Mouse (Mus musculus): ENCODE measurements around the gene Cmbl. TPM values are rescaled to one million over a fixed set of nuclear protein-coding genes. Genes with fewer than 3 reads are reported as not detected.

The Cmbl gene
- polyA plus RNA-seq, 1 experiment from 2014 or later = 1.3 TPM

DNA sequence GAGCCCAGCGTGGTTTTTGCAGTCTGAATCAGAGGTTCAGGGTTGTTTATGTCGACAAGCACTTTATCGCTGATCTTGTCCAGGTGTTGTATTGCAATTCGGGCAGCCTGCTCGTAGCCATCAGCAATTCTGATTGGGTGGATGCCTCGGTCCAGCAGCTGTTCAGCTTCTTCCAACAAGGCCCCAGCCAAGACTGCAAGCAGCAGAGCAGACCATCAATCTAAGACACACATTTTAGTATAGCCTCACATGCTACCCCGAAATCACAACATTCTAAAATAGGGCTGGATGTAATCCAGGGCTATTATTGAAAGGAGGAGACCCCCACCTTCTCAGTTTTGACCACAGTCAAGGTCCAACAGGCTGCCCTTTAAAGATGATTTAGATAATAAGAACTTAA lies 30.5 kb downstream of the Cmbl start:
- H3K36me3 ChIP-seq (ENCODE audit: control insufficient read depth, insufficient read depth, low read length) = peaks cover 22% of the 10 kb centered on the region
- DNase-seq (ENCODE audit: low spot score) = no peak
- ATAC-seq (ENCODE audit: low FRiP score) = no peak

DNA sequence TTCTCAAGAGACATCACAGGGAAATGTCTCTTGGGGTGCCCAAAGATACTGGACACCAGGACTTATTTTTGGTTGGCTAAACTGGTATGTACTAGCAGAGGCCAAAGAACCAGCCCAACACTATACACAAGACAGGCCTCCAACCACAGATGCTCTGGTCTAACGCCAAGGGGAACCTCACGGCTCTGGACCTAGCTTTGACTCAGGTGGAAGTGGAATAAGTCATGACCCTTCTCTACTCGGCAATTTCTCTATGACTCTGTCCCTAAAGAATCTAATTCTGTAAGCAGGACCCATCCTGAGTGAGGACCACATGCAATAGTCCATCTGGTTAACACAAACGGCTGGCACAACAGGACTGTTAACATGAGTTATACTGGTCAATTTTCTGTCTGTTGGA lies 34.6 kb downstream of the Cmbl start:
- peak overlapping the region; percentile 16 for H3K4me2 ChIP-seq (replicated peaks; ENCODE audit: low read depth, low read length)
- ATAC-seq (ENCODE audit: low FRiP score) (no peak), DNase-seq (ENCODE audit: low spot score) (no peak)
- no peak overlapping the region for H3K9ac ChIP-seq (ENCODE audit: low read depth, low read length)
- no peaks in the 10 kb centered on the region for H3K9me3 ChIP-seq (ENCODE audit: control insufficient read depth, low read length)
- H3K27me3 ChIP-seq (ENCODE audit: control insufficient read depth, insufficient read depth, low read length) = no peaks in the 10 kb centered on the region
- H3K36me3 ChIP-seq (ENCODE audit: control insufficient read depth, insufficient read depth, low read length) = peaks cover 6% of the 10 kb centered on the region
- WGBS = 93% methylated on average over 4 of the region's 4 CpGs
- no peak overlapping the region for H3K27ac ChIP-seq (ENCODE audit: low read depth, low read length)
- H3K4me1 ChIP-seq (replicated peaks; ENCODE audit: control insufficient read depth, insufficient read depth, low read length) = 0 out of 2 replicates have a peak, but pooled peaks cover 2% of the 10 kb centered on the region
- no peak overlapping the region for H3K4me3 ChIP-seq (ENCODE audit: low read depth, low read length)

More for the DNA sequence above, 30.5 kb downstream of the Cmbl start:
- no peak overlapping the region for H3K9ac ChIP-seq (ENCODE audit: low read depth, low read length)
- H3K4me1 ChIP-seq (replicated peaks; ENCODE audit: control insufficient read depth, insufficient read depth, low read length) = no peaks in the 10 kb centered on the region
- no peaks in the 10 kb centered on the region for H3K9me3 ChIP-seq (ENCODE audit: control insufficient read depth, low read length)
- H3K4me2 ChIP-seq (replicated peaks; ENCODE audit: low read depth, low read length) = no peak overlapping the region
- H3K27ac ChIP-seq (ENCODE audit: low read depth, low read length) = no peak overlapping the region
- 96% methylated on average over 7 of the region's 7 CpGs for WGBS
- no peak overlapping the region for H3K4me3 ChIP-seq (ENCODE audit: low read depth, low read length)
- H3K27me3 ChIP-seq (ENCODE audit: control insufficient read depth, insufficient read depth, low read length) = no peaks in the 10 kb centered on the region

DNA sequence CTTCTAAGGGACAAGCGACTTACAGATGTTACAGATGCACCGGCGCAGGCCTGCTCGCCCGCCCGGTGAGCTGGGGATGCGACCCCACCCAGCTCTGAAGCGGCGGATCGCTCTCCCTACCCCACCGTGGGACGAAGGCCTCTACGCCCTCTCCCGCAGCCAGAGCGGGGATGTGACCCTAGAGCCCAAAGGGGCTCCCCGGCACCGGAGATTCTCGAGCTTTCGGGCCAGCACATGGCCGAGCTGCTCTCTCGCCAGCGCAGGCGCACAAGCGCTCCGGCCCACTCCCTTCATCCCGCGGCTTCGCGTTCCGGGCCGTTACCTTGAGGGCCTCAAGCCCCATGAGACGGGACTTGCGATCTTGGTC lies 36.1 kb downstream of the Cmbl start:
- ATAC-seq (ENCODE audit: low FRiP score) = peak; percentile 81
- Histone ChIP-seq H3K27me3 (ENCODE audit: control insufficient read depth, insufficient read depth, low read length) (no peaks in the 10 kb centered on the region), H3K9ac (ENCODE audit: low read depth, low read length) (peak overlapping the region; percentile 94), H3K9me3 (ENCODE audit: control insufficient read depth, low read length) (no peaks in the 10 kb centered on the region), H3K36me3 (ENCODE audit: control insufficient read depth, insufficient read depth, low read length) (peaks cover 3% of the 10 kb centered on the region; the same call in 1 of the 2 replicates), H3K4me3 (ENCODE audit: low read depth, low read length) (peak overlapping the region; percentile 95), H3K4me2 (replicated peaks; ENCODE audit: low read depth, low read length) (peak overlapping the region; percentile 93), H3K27ac (ENCODE audit: low read depth, low read length) (peak overlapping the region; percentile 51), H3K4me1 (replicated peaks; ENCODE audit: control insufficient read depth, insufficient read depth, low read length) (0 out of 2 replicates have a peak, but pooled peaks cover 2% of the 10 kb centered on the region)
- WGBS = under 1% methylated on average over 33 of the region's 33 CpGs
- no peak for DNase-seq (ENCODE audit: low spot score)

DNA sequence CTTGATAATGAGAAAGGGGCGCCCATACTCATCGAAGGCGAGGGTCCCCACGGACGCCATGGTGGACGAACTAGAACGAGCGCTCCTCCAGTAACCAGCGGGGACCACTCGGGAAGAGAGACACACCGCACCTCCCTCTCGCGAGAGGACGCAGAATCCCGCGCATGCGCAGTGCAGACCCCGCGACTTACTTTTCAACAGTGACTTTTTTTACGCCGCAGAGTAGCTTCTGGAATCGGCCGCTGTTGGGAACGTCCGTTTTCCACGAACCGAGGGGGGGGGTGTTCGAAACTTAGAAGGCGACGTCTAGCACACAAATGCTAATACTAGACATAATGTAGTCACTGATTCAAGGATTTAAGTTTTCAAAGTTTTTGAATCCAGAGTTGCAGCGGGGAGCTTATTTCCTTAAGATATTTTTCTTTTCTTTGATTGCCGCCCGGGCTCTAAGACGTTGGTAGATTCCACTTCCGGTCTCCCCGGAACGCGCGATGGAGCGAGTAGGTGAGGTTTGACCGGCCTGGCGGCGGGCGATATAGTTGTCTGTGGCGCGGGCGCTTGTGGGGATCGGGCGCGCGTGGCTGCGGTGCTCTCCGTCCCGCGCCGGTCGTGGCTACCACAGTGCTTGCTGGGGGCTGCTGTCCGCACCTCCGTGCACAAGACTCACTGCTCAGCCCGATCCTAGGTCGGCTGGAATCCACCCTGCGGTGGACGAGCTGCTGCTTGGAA lies 36.6 kb downstream of the Cmbl start, which contains the start of the genes Cct5 and Fam173b:
Gene Cct5, minus strand, starts transcription at position 159 of the 729 bp plus-strand sequence.
Gene Fam173b, plus strand, starts transcription at position 207 of the 729 bp plus-strand sequence.
- Histone ChIP-seq H3K4me3 (ENCODE audit: low read depth, low read length) (peak within 1 kb of the TSS; percentile 95), H3K4me2 (replicated peaks; ENCODE audit: low read depth, low read length) (peak within 1 kb of the TSS; percentile 93), H3K27me3 (ENCODE audit: control insufficient read depth, insufficient read depth, low read length) (no peaks in the 10 kb centered on the region), H3K27ac (ENCODE audit: low read depth, low read length) (peak within 1 kb of the TSS; percentile 89), H3K9me3 (ENCODE audit: control insufficient read depth, low read length) (no peaks in the 10 kb centered on the region), H3K4me1 (replicated peaks; ENCODE audit: control insufficient read depth, insufficient read depth, low read length) (0 out of 2 replicates have a peak, but pooled peaks cover 2% of the 10 kb centered on the region), H3K9ac (ENCODE audit: low read depth, low read length) (peak within 1 kb of the TSS; percentile 94), H3K36me3 (ENCODE audit: control insufficient read depth, insufficient read depth, low read length) (peaks cover 3% of the 10 kb centered on the region; the same call in 1 of the 2 replicates)
- ATAC-seq (ENCODE audit: low FRiP score) (peak; percentile 93), DNase-seq (ENCODE audit: low spot score) (peak; percentile 99)
- WGBS = under 1% methylated on average over 63 of the region's 63 CpGs

DNA sequence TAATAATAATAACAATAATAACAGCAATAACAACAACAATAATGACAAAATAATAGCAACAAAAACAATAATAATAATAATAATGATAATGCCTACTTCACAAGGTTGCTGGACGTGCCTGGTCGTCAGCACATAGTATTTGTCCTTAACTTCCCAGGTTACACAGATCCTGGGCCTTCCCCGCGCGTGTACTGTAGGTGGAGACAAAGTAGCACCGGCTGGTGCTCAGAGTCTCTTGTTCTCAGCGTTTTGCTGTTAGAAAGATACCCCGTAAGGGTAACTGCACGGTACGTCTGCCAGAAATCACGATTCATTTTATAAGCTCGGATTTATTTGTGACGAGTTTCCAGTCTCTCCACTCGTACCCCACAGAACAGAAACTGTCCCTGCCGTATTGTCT lies 37.2 kb downstream of the Cmbl start:
- peak; percentile 69 for DNase-seq (ENCODE audit: low spot score)
- peak; percentile 74 for ATAC-seq (ENCODE audit: low FRiP score)
- H3K4me2 ChIP-seq (replicated peaks; ENCODE audit: low read depth, low read length) = peak overlapping the region; percentile 63
- H3K9me3 ChIP-seq (ENCODE audit: control insufficient read depth, low read length) = no peaks in the 10 kb centered on the region
- peak overlapping the region; percentile 85 for H3K9ac ChIP-seq (ENCODE audit: low read depth, low read length)
- H3K4me3 ChIP-seq (ENCODE audit: low read depth, low read length) = peak overlapping the region; percentile 95
- WGBS = 14% methylated on average over 15 of the region's 15 CpGs
- H3K36me3 ChIP-seq (ENCODE audit: control insufficient read depth, insufficient read depth, low read length) = no peaks in the 10 kb centered on the region
- H3K27ac ChIP-seq (ENCODE audit: low read depth, low read length) = peak overlapping the region; percentile 89
- H3K4me1 ChIP-seq (replicated peaks; ENCODE audit: control insufficient read depth, insufficient read depth, low read length) = 0 out of 2 replicates have a peak, but pooled peaks cover 2% of the 10 kb centered on the region
- H3K27me3 ChIP-seq (ENCODE audit: control insufficient read depth, insufficient read depth, low read length) = no peaks in the 10 kb centered on the region

DNA sequence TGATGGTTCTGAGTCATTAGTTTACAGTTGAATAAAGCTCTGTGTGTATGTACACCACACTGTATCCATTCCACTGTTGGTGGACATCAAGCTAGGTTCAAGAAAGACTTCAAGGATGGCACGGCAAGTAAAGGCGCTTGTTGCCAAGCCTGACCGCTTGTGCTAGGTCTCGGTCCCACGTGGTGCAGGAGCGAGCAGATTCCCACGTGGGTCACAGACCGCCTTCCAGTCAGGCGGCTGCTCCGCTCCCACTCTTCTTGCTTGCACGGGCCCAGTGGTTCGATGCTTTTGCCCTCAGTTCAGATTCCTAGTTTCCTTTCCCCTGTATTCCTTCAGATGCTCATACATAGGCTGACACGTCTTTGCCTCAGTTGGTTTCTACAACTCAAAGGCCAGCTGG lies 37.9 kb downstream of the Cmbl start:
- H3K27ac ChIP-seq (ENCODE audit: low read depth, low read length) = no peak overlapping the region
- H3K36me3 ChIP-seq (ENCODE audit: control insufficient read depth, insufficient read depth, low read length) = no peaks in the 10 kb centered on the region
- peak overlapping the region; percentile 63 for H3K4me2 ChIP-seq (replicated peaks; ENCODE audit: low read depth, low read length)
- WGBS = 89% methylated on average over 13 of the region's 13 CpGs
- peak overlapping the region; percentile 85; the same call in 1 of the 2 replicates for H3K9ac ChIP-seq (ENCODE audit: low read depth, low read length)
- no peak for ATAC-seq (ENCODE audit: low FRiP score)
- no peaks in the 10 kb centered on the region for H3K27me3 ChIP-seq (ENCODE audit: control insufficient read depth, insufficient read depth, low read length)
- H3K4me1 ChIP-seq (replicated peaks; ENCODE audit: control insufficient read depth, insufficient read depth, low read length) = 0 out of 2 replicates have a peak, but pooled peaks cover 2% of the 10 kb centered on the region
- DNase-seq (ENCODE audit: low spot score) = no peak
- no peaks in the 10 kb centered on the region for H3K9me3 ChIP-seq (ENCODE audit: control insufficient read depth, low read length)
- no peak overlapping the region; the same call in 1 of the 2 replicates for H3K4me3 ChIP-seq (ENCODE audit: low read depth, low read length)

DNA sequence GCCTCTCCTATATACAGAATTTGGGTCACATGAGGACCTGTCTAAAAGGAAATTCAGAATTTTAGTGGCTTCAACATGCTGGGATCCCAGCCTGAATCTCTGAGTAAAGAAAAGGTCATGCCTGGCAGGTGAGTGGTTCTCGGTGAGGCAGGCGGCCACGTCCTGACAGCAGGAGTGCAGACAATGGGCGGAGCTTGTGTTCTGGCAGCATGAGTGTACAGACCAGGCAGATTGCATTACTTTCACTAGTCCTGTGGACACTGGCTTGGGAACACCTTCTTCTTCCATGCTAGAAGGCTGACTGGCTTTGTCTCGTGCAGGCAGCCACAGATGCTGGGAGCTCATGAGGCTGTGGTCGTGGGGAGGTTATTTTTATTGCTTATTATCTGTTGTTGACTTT lies 41.6 kb downstream of the Cmbl start:
- no peaks in the 10 kb centered on the region for H3K9me3 ChIP-seq (ENCODE audit: control insufficient read depth, low read length)
- no peak for ATAC-seq (ENCODE audit: low FRiP score)
- no peak overlapping the region for H3K4me3 ChIP-seq (ENCODE audit: low read depth, low read length)
- no peak overlapping the region for H3K9ac ChIP-seq (ENCODE audit: low read depth, low read length)
- no peak overlapping the region for H3K4me2 ChIP-seq (replicated peaks; ENCODE audit: low read depth, low read length)
- DNase-seq (ENCODE audit: low spot score) = no peak
- 0 out of 2 replicates have a peak, but pooled peaks cover 2% of the 10 kb centered on the region for H3K4me1 ChIP-seq (replicated peaks; ENCODE audit: control insufficient read depth, insufficient read depth, low read length)
- H3K27me3 ChIP-seq (ENCODE audit: control insufficient read depth, insufficient read depth, low read length) = no peaks in the 10 kb centered on the region
- no peak overlapping the region for H3K27ac ChIP-seq (ENCODE audit: low read depth, low read length)
- no peaks in the 10 kb centered on the region for H3K36me3 ChIP-seq (ENCODE audit: control insufficient read depth, insufficient read depth, low read length)
- WGBS = 75% methylated on average over 6 of the region's 6 CpGs

DNA sequence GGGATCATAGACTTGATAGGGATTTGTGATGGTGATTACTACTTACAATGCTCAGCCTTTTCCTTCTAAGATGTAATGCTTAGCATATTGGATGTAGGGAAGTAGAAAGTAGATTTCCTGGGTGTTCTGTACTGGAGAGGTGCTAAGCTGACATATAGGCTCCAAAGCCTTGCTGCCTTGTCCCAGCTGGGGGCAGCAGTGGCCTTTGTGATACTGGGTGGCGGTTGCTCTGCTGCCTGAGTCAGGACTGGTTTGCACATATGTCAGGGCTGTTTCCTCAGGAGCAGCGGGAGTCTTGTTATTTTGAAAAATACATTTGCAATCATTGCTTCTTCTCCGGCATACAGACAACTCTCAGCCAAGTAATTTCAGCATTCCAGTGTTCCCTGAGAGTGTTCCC lies 45.8 kb downstream of the Cmbl start:
- ATAC-seq (ENCODE audit: low FRiP score) = no peak
- H3K9ac ChIP-seq (ENCODE audit: low read depth, low read length) = no peak overlapping the region
- 67% methylated on average over 3 of the region's 3 CpGs for WGBS
- no peaks in the 10 kb centered on the region for H3K27me3 ChIP-seq (ENCODE audit: control insufficient read depth, insufficient read depth, low read length)
- H3K4me1 ChIP-seq (replicated peaks; ENCODE audit: control insufficient read depth, insufficient read depth, low read length) = no peaks in the 10 kb centered on the region
- no peak overlapping the region for H3K4me3 ChIP-seq (ENCODE audit: low read depth, low read length)
- DNase-seq (ENCODE audit: low spot score) = peak; percentile 38
- H3K36me3 ChIP-seq (ENCODE audit: control insufficient read depth, insufficient read depth, low read length) = no peaks in the 10 kb centered on the region
- H3K4me2 ChIP-seq (replicated peaks; ENCODE audit: low read depth, low read length) = no peak overlapping the region
- H3K27ac ChIP-seq (ENCODE audit: low read depth, low read length) = no peak overlapping the region
- no peaks in the 10 kb centered on the region for H3K9me3 ChIP-seq (ENCODE audit: control insufficient read depth, low read length)

DNA sequence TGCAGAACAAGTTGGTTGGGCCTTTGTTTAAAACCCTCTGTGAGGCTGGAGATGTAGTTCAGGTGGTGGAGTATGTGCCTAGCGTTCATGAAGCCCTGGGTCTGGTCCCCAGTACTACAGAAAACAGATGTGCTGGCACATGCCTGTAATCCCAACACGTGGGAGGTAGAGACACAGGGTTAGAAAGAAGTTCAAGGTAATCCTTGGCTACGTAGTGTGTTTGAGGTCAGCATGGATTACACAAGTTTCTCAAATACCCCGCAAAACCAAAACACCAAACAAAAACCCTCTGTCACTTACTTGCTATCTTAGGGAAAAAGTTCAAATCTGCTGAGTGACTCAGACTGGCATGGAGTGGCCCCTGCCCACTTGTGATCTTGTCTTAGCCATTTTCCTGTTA lies 46.8 kb downstream of the Cmbl start:
- H3K36me3 ChIP-seq (ENCODE audit: control insufficient read depth, insufficient read depth, low read length) = no peaks in the 10 kb centered on the region
- no peaks in the 10 kb centered on the region for H3K27me3 ChIP-seq (ENCODE audit: control insufficient read depth, insufficient read depth, low read length)
- H3K4me1 ChIP-seq (replicated peaks; ENCODE audit: control insufficient read depth, insufficient read depth, low read length) = no peaks in the 10 kb centered on the region
- DNase-seq (ENCODE audit: low spot score) = no peak
- no peak for ATAC-seq (ENCODE audit: low FRiP score)
- H3K9me3 ChIP-seq (ENCODE audit: control insufficient read depth, low read length) = no peaks in the 10 kb centered on the region
- WGBS = 90% methylated on average over 4 of the region's 4 CpGs
- H3K4me2 ChIP-seq (replicated peaks; ENCODE audit: low read depth, low read length) = no peak overlapping the region
- H3K27ac ChIP-seq (ENCODE audit: low read depth, low read length) = no peak overlapping the region
- H3K9ac ChIP-seq (ENCODE audit: low read depth, low read length) = no peak overlapping the region
- H3K4me3 ChIP-seq (ENCODE audit: low read depth, low read length) = no peak overlapping the region

All from hindbrain, embryonic 11.5 days (tissue).